Mouse (Mus musculus) lung, adult 2 months (tissue): Measurements from ENCODE around the gene Herpud2.

Experiments used
- CTCF ChIP-seq: fragments of 200-500 bp; IDR thresholded peaks from 2 replicates; pipeline ENCODE4 v1.5.1; 2011; ENCODE audit warnings: mild to moderate bottlenecking, low read length, control low read depth; ENCODE audit not compliant: insufficient read depth
- POLR2A ChIP-seq: fragments of 200-500 bp; IDR thresholded peaks from 2 replicates; pipeline ENCODE4 v1.6.1; 2011; ENCODE audit warnings: low read depth, mild to moderate bottlenecking, control low read depth, low read length, borderline replicate concordance; ENCODE audit errors: extremely low read depth

GRCm38 (mm10) chr9:25178066-25178465, 26.4 kb upstream of the Herpud2 start:
- TF ChIP-seq CTCF (no peak), POLR2A (no peak)
